Mouse (Mus musculus): ENCODE results near the gene Cuta. TPM values are rescaled to one million over a fixed set of nuclear protein-coding genes. Genes with fewer than 3 reads are reported as not detected.
A peak's percentile ranks its signal among the peaks of the same experiment; 100 is the strongest.

The Cuta gene
- polyA plus RNA-seq, 1 experiment = not detected

- TF ChIP-seq CTCF (IDR thresholded peaks at IDR 0.05; ENCODE audit: insufficient read depth, low read depth, low read length) (no peak), POLR2A (IDR thresholded peaks at IDR 0.05; ENCODE audit: insufficient read depth, low read depth, low read length) (no peak)
- 6% methylated on average over 4 of the region's 4 CpGs for WGBS
- H3K4me1 ChIP-seq (ENCODE audit: control insufficient read depth, insufficient read depth, low read length) = peaks cover 53% of the 10 kb centered on the region
- H3K4me3 ChIP-seq (ENCODE audit: insufficient read depth, low read depth, low read length) = peak overlapping the region; percentile 72
- peak overlapping the region; percentile 89 for H3K27ac ChIP-seq (ENCODE audit: insufficient read depth, low read depth, low read length)
Measured at GRCm38 (mm10) chr17:26941841-26942570, 2.6 kb upstream of the Cuta start.

GRCm38 (mm10) chr17:26941031-26941789 is 1.8 kb upstream of the Cuta start, which contains the start of gene Syngap1:
TSS of gene Syngap1 (plus strand) at chr17:26941253.
- H3K4me1 ChIP-seq (ENCODE audit: control insufficient read depth, insufficient read depth, low read length) = peaks cover 47% of the 10 kb centered on the region
- TF ChIP-seq CTCF (IDR thresholded peaks at IDR 0.05; ENCODE audit: insufficient read depth, low read depth, low read length) (no peak), POLR2A (IDR thresholded peaks at IDR 0.05; ENCODE audit: insufficient read depth, low read depth, low read length) (no peak)
- WGBS = 2% methylated on average over 22 of the region's 24 CpGs
- peak within 1 kb of the TSS; percentile 89 for H3K27ac ChIP-seq (ENCODE audit: insufficient read depth, low read depth, low read length)
- H3K4me3 ChIP-seq (ENCODE audit: insufficient read depth, low read depth, low read length) = peak within 1 kb of the TSS; percentile 93

- Histone ChIP-seq H3K4me1 (ENCODE audit: control insufficient read depth, insufficient read depth, low read length) (peaks cover 35% of the 10 kb centered on the region), H3K4me3 (ENCODE audit: insufficient read depth, low read depth, low read length) (peak overlapping the region; percentile 93), H3K27ac (ENCODE audit: insufficient read depth, low read depth, low read length) (peak overlapping the region; percentile 88)
- WGBS = 0% methylated on average over 3 of the region's 3 CpGs
- no peak for TF ChIP-seq POLR2A (IDR thresholded peaks at IDR 0.05; ENCODE audit: insufficient read depth, low read depth, low read length)
- TF ChIP-seq CTCF (IDR thresholded peaks at IDR 0.05; ENCODE audit: insufficient read depth, low read depth, low read length) = no peak
Measured at GRCm38 (mm10) chr17:26939973-26940300, 568 bp upstream of the Cuta start.

DNA sequence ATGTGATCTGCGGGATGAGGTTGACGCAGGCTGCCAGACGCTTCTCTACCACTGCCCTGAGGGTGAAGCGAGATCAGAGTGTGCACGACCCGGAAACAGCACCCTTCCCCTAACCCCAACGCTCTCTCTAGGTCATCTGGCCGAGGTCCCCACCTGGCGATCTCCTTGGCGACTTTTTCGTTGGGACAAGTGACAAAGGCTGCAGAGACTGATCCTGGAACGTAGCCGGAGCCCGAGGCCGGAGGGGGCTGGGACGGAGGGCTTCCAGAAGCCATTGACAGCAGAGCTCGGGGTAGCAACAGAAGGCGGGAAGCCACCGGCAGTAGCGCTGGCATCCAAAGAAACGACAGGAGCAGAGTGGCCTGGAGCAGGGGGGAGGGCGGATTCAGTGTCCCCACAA is 638 bp downstream of the Cuta start:
- under 1% methylated on average over 22 of the region's 22 CpGs for WGBS

DNA sequence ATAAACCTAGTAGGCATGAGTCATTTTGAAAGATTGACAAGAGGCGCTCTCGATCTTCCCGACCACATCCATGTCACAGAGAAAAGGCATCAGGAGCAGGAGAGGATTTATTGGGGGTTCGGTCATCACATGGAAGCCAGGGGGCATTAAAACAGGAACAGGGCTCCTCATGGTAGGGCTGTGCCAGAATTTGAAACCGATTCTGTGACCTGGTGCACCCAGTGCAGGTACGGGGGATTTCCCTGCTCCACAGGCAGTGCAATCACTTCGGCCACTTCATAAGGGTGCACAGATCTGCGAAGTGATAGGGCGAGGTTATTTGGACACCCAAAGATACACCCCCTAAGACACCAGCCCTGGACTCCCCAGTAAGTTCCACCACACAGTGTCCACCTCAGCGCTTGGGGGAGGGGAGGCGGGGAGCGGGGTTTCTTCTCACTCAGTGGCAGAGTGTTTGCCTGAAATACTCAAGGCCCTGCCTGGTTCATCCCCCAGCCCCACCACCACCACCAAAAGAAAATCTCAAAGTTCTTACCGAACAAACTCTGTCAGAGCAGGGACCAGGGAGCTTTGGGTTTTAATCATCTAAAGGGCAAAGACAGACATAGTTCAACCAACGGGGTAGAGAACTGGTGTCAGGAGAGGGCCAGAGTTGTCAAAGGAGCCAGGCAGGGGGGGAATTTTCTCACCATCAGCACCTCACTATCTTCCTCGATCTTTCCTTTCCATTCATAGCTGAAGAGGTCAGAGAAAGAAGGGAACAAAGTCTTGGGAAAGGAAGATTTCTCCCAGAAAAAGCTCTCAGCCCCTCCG is 1.3 kb downstream of the Cuta start:
- TF ChIP-seq POLR2A (IDR thresholded peaks at IDR 0.05; ENCODE audit: insufficient read depth, low read depth, low read length) = no peak
- no peak for TF ChIP-seq CTCF (IDR thresholded peaks at IDR 0.05; ENCODE audit: insufficient read depth, low read depth, low read length)
- 61% methylated on average over 16 of the region's 16 CpGs for WGBS
- Histone ChIP-seq H3K27ac (ENCODE audit: insufficient read depth, low read depth, low read length) (no peak overlapping the region), H3K4me3 (ENCODE audit: insufficient read depth, low read depth, low read length) (peak overlapping the region; percentile 93), H3K4me1 (ENCODE audit: control insufficient read depth, insufficient read depth, low read length) (peaks cover 29% of the 10 kb centered on the region)

More for the DNA sequence above, 638 bp downstream of the Cuta start:
- TF ChIP-seq POLR2A (IDR thresholded peaks at IDR 0.05; ENCODE audit: insufficient read depth, low read depth, low read length) (no peak), CTCF (IDR thresholded peaks at IDR 0.05; ENCODE audit: insufficient read depth, low read depth, low read length) (no peak)
- Histone ChIP-seq H3K4me3 (ENCODE audit: insufficient read depth, low read depth, low read length) (peak overlapping the region; percentile 93), H3K27ac (ENCODE audit: insufficient read depth, low read depth, low read length) (no peak overlapping the region; the same call in 1 of the 2 replicates), H3K4me1 (ENCODE audit: control insufficient read depth, insufficient read depth, low read length) (peaks cover 25% of the 10 kb centered on the region)

- 85% methylated on average over 15 of the region's 15 CpGs for WGBS
- H3K4me3 ChIP-seq (ENCODE audit: insufficient read depth, low read depth, low read length) = no peak overlapping the region
- TF ChIP-seq CTCF (IDR thresholded peaks at IDR 0.05; ENCODE audit: insufficient read depth, low read depth, low read length) (no peak), POLR2A (IDR thresholded peaks at IDR 0.05; ENCODE audit: insufficient read depth, low read depth, low read length) (no peak)
- H3K4me1 ChIP-seq (ENCODE audit: control insufficient read depth, insufficient read depth, low read length) = peaks cover 31% of the 10 kb centered on the region
- H3K27ac ChIP-seq (ENCODE audit: insufficient read depth, low read depth, low read length) = no peak overlapping the region
Measured at GRCm38 (mm10) chr17:26936921-26937695, 2.3 kb downstream of the Cuta start.

DNA sequence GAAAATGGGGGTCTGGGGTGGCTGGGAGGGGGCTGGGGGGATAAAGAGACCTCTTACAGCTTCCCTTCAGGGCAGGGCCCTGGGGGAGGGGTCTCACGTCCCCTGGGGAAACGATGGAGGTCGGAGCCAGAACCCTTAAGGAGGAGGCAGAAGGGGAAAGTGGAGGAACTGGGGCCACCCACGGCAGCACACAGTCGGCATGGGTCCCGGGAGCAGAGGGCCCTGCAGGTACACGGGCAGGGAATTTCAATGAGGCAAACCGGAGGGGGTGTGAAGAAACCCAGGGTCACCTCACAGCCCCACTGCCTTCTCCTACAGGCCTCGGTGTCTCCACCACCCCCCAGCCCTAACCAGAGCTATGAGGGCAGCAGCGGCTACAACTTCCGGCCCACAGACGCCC is 2.9 kb downstream of the Cuta start:
- Histone ChIP-seq H3K4me3 (ENCODE audit: insufficient read depth, low read depth, low read length) (no peak overlapping the region), H3K4me1 (ENCODE audit: control insufficient read depth, insufficient read depth, low read length) (peaks cover 31% of the 10 kb centered on the region), H3K27ac (ENCODE audit: insufficient read depth, low read depth, low read length) (no peak overlapping the region)
- TF ChIP-seq POLR2A (IDR thresholded peaks at IDR 0.05; ENCODE audit: insufficient read depth, low read depth, low read length) (no peak), CTCF (IDR thresholded peaks at IDR 0.05; ENCODE audit: insufficient read depth, low read depth, low read length) (no peak)
- 83% methylated on average over 12 of the region's 12 CpGs for WGBS

DNA sequence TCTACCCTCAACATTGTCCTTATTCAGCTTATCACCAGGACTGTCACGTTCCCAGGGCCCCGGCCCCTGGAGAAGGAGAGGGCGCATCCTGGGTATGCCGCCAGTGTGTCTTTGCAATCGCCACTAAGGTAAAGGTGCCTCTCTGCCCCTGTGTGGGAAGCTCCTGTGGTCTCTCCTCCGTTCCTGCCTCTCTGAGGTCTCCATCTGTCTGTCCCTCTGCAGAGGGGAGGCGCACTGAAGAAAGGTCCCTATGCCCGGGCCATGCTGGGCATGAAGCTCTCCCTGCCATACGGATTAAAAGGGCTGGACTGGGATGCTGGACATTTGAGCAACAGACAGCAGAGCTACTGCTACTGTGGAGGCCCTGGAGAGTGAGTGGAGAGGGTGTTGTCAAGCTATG is 4.3 kb downstream of the Cuta start:
- WGBS = 91% methylated on average over 9 of the region's 9 CpGs
- Histone ChIP-seq H3K4me1 (ENCODE audit: control insufficient read depth, insufficient read depth, low read length) (peaks cover 27% of the 10 kb centered on the region), H3K27ac (ENCODE audit: insufficient read depth, low read depth, low read length) (no peak overlapping the region), H3K4me3 (ENCODE audit: insufficient read depth, low read depth, low read length) (no peak overlapping the region)
- no peak for TF ChIP-seq CTCF (IDR thresholded peaks at IDR 0.05; ENCODE audit: insufficient read depth, low read depth, low read length)
- TF ChIP-seq POLR2A (IDR thresholded peaks at IDR 0.05; ENCODE audit: insufficient read depth, low read depth, low read length) = no peak
